Mouse (Mus musculus): ENCODE measurements around the gene Wdr46.
"Not testable (repeated sequence)": the region's sequence is repeated elsewhere in the genome, so short reads cannot be mapped to it uniquely, and the experiment has no call there.

- TF ChIP-seq MAX (IDR thresholded peaks at IDR 0.05; ENCODE audit: low read length); POLR2AphosphoS2 (IDR thresholded peaks at IDR 0.05; ENCODE audit: low read depth, low read length); CTCF (conservative IDR thresholded peaks at IDR 0.05 in 1 of 2, IDR thresholded peaks at IDR 0.05 in 1 of 2; ENCODE audit: low read depth in 2 of 2, low read length in 2 of 2); JUN (IDR thresholded peaks at IDR 0.05; ENCODE audit: insufficient read depth, low read depth, low read length); MAFK (IDR thresholded peaks at IDR 0.05; ENCODE audit: insufficient replicate concordance, low read length); ZC3H11A (IDR thresholded peaks at IDR 0.05; ENCODE audit: low read depth, low read length); MEF2A (IDR thresholded peaks at IDR 0.05; ENCODE audit: borderline replicate concordance, low read depth, low read length); CHD1 (IDR thresholded peaks at IDR 0.05; ENCODE audit: low read depth, low read length); KAT2A (IDR thresholded peaks at IDR 0.05; ENCODE audit: insufficient replicate concordance, low read length); GABPA (IDR thresholded peaks at IDR 0.05; ENCODE audit: insufficient replicate concordance, low read depth, low read length): not testable (repeated sequence)
- 0 out of 2 replicates have a peak, but pooled peaks have one; percentile 31 for TF ChIP-seq POLR2A (IDR thresholded peaks at IDR 0.05; ENCODE audit: low read depth, low read length)
These were observed 36.4 kb upstream of the Wdr46 start for GRCm38 (mm10) chr17:33903911-33904651.
